Mouse (Mus musculus) myocyte (in vitro differentiated cells): ENCODE measurements around the gene Zmym3. TPM values are rescaled to one million over a fixed set of nuclear protein-coding genes. Genes with fewer than 3 reads are reported as not detected.

Experiments
- H3K27me3 ChIP-seq: one replicate; pipeline ENCODE4 v1.6.1; 2011; ENCODE audit not compliant: control insufficient read depth, insufficient read depth, insufficient read length
- H3K36me3 ChIP-seq: one replicate; pipeline ENCODE4 v1.6.1; 2011; ENCODE audit not compliant: control insufficient read depth, insufficient read depth
- H3K4me2 ChIP-seq: one replicate; pipeline ENCODE4 v1.6.1; 2011; ENCODE audit warnings: low read depth, control low read depth
- H3K4me3 ChIP-seq: one replicate; pipeline ENCODE4 v1.5.1; 2011; ENCODE audit warnings: mild to moderate bottlenecking, control low read depth, moderate library complexity
- H3K79me2 ChIP-seq: one replicate; pipeline ENCODE4 v1.6.1; 2011; ENCODE audit not compliant: control insufficient read depth, insufficient read depth
- H3ac ChIP-seq: one replicate; pipeline ENCODE4 v1.6.1; 2011; ENCODE audit not compliant: control insufficient read depth, insufficient read length
- CEBPB ChIP-seq: IDR thresholded peaks from 2 replicates; pipeline ENCODE4 v1.6.1; 2011; ENCODE audit warnings: mild to moderate bottlenecking, moderate library complexity; ENCODE audit not compliant: poor library complexity, insufficient read depth, severe bottlenecking
- E2F4 ChIP-seq: IDR thresholded peaks from one replicate; pipeline ENCODE4 v1.6.1; 2011; ENCODE audit warnings: mild to moderate bottlenecking, control low read depth, moderate library complexity; ENCODE audit not compliant: insufficient read depth
- MAX ChIP-seq: IDR thresholded peaks from one replicate; pipeline ENCODE4 v1.6.1; 2011; ENCODE audit warnings: low read depth, mild to moderate bottlenecking, control low read depth
- MYOD1 ChIP-seq, 3 experiments: IDR thresholded peaks; one replicate each; pipeline ENCODE4 v1.6.1; 2011; ENCODE audit warnings: control low read depth in 2 of 3, low read depth in 2 of 3, mild to moderate bottlenecking in 2 of 3, moderate library complexity in 1 of 3; ENCODE audit not compliant: insufficient read length in 2 of 3, control insufficient read depth in 1 of 3
- MYOG ChIP-seq, 3 experiments: IDR thresholded peaks; one replicate each; pipeline ENCODE4 v1.6.1; 2011; ENCODE audit warnings: control low read depth in 2 of 3, low read depth in 2 of 3, mild to moderate bottlenecking in 2 of 3; ENCODE audit not compliant: insufficient read length in 2 of 3, control insufficient read depth in 1 of 3, insufficient read depth in 1 of 3
- POLR2A ChIP-seq: IDR thresholded peaks from one replicate; pipeline ENCODE4 v1.6.1; 2011; ENCODE audit warnings: low read depth, mild to moderate bottlenecking, control low read depth, moderate library complexity; ENCODE audit not compliant: insufficient read length
- POLR2AphosphoS2 ChIP-seq: IDR thresholded peaks from one replicate; pipeline ENCODE4 v1.6.1; 2011; ENCODE audit warnings: low read depth, control low read depth; ENCODE audit not compliant: insufficient read length
- REST ChIP-seq: IDR thresholded peaks from one replicate; pipeline ENCODE4 v1.6.1; 2011; ENCODE audit warnings: mild to moderate bottlenecking, control low read depth, moderate library complexity; ENCODE audit not compliant: insufficient read depth, insufficient read length
- SRF ChIP-seq: IDR thresholded peaks from one replicate; pipeline ENCODE4 v1.6.1; 2011; ENCODE audit warnings: low read depth; ENCODE audit not compliant: control insufficient read depth, insufficient read length
- TCF12 ChIP-seq: IDR thresholded peaks from one replicate; pipeline ENCODE4 v1.6.1; 2011; ENCODE audit warnings: mild to moderate bottlenecking, control low read depth; ENCODE audit not compliant: poor library complexity, insufficient read depth, severe bottlenecking
- TCF3 ChIP-seq: IDR thresholded peaks from one replicate; pipeline ENCODE4 v1.6.1; 2011; ENCODE audit warnings: low read depth, control low read depth; ENCODE audit not compliant: insufficient read length
- USF1 ChIP-seq: IDR thresholded peaks from one replicate; pipeline ENCODE4 v1.6.1; 2011; ENCODE audit warnings: low read depth, mild to moderate bottlenecking, control low read depth, moderate library complexity
- polyA plus RNA-seq: library from polyadenylated mRNA; unstranded; fragments of >200 nt; fragmentation: generic; extraction: Trizol; gene quantifications from one replicate; pipeline ENCODE4 v1.2.1, GENCODE M21; 2012; ENCODE audit warnings: missing spikeins

Gene Zmym3
- polyA plus RNA-seq, 1 experiment = 16.9 TPM

GRCm38 (mm10) chrX:101388866-101389537 is 31.6 kb downstream of the Zmym3 start:
- TF ChIP-seq MYOD1 (IDR thresholded peaks at IDR 0.05; ENCODE audit: control insufficient read depth in 1 of 3, insufficient read length in 2 of 3, low read depth in 2 of 3) (no peak), E2F4 (no peak), TCF3 (no peak), CEBPB (no peak), MYOG (IDR thresholded peaks at IDR 0.05; ENCODE audit: control insufficient read depth in 1 of 3, insufficient read depth in 1 of 3, insufficient read length in 2 of 3, low read depth in 2 of 3) (no peak), REST (no peak), MAX (no peak), USF1 (no peak), TCF12 (no peak), POLR2A (no peak), SRF (no peak), POLR2AphosphoS2 (no peak)
- Histone ChIP-seq H3K27me3 (peaks cover 15% of the 10 kb centered on the region), H3K4me3 (no peak overlapping the region), H3ac (no peak overlapping the region), H3K4me2 (no peak overlapping the region), H3K79me2 (no peaks in the 10 kb centered on the region), H3K36me3 (no peaks in the 10 kb centered on the region)

- Histone ChIP-seq H3K36me3 (no peaks in the 10 kb centered on the region), H3ac (no peak overlapping the region), H3K4me2 (no peak overlapping the region), H3K4me3 (no peak overlapping the region), H3K27me3 (peaks cover 24% of the 10 kb centered on the region), H3K79me2 (no peaks in the 10 kb centered on the region)
- no peak for TF ChIP-seq MAX
These were observed 34.4 kb downstream of the Zmym3 start for GRCm38 (mm10) chrX:101386222-101386621.

- TF ChIP-seq TCF3 (no peak), TCF12 (no peak), USF1 (no peak)
- H3K27me3 ChIP-seq = peaks cover 24% of the 10 kb centered on the region
These were observed 36.1 kb downstream of the Zmym3 start for GRCm38 (mm10) chrX:101384439-101385137.

GRCm38 (mm10) chrX:101383455-101383854 is 37.2 kb downstream of the Zmym3 start:
- Histone ChIP-seq H3K36me3 (no peaks in the 10 kb centered on the region), H3K27me3 (peaks cover 24% of the 10 kb centered on the region), H3K4me2 (no peak overlapping the region), H3K4me3 (no peak overlapping the region), H3ac (no peak overlapping the region), H3K79me2 (no peaks in the 10 kb centered on the region)
- TF ChIP-seq CEBPB = no peak
- TF ChIP-seq E2F4 = no peak
- no peak for TF ChIP-seq TCF3
- no peak for TF ChIP-seq SRF
- no peak for TF ChIP-seq POLR2A
- TF ChIP-seq MYOG (IDR thresholded peaks at IDR 0.05; ENCODE audit: control insufficient read depth in 1 of 3, insufficient read depth in 1 of 3, insufficient read length in 2 of 3, low read depth in 2 of 3) = no peak
- TF ChIP-seq TCF12 = no peak
- no peak for TF ChIP-seq REST
- no peak for TF ChIP-seq USF1
- no peak for TF ChIP-seq POLR2AphosphoS2
- TF ChIP-seq MYOD1 (IDR thresholded peaks at IDR 0.05; ENCODE audit: control insufficient read depth in 1 of 3, insufficient read length in 2 of 3, low read depth in 2 of 3) = no peak
- no peak for TF ChIP-seq MAX

More at GRCm38 (mm10) chrX:101384439-101385137, 36.1 kb downstream of the Zmym3 start:
- no peaks in the 10 kb centered on the region for H3K79me2 ChIP-seq
- H3ac ChIP-seq = no peak overlapping the region
- no peak overlapping the region for H3K4me2 ChIP-seq
- no peaks in the 10 kb centered on the region for H3K36me3 ChIP-seq
- H3K4me3 ChIP-seq = no peak overlapping the region

GRCm38 (mm10) chrX:101379744-101380143 is 40.9 kb downstream of the Zmym3 start:
- Histone ChIP-seq H3ac (no peak overlapping the region), H3K27me3 (peaks cover 16% of the 10 kb centered on the region), H3K79me2 (no peaks in the 10 kb centered on the region), H3K36me3 (no peaks in the 10 kb centered on the region), H3K4me2 (no peak overlapping the region), H3K4me3 (no peak overlapping the region)
- TF ChIP-seq POLR2A (no peak), E2F4 (no peak), POLR2AphosphoS2 (no peak), CEBPB (no peak)
